Mouse (Mus musculus) retina, postnatal 7 days (tissue): Measurements from ENCODE around the gene Cks2.
"Not testable (repeated sequence)": the region's sequence is repeated elsewhere in the genome, so short reads cannot be mapped to it uniquely, and the experiment has no call there.

Experiments used
- DNase-seq: peaks from one replicate; pipeline ENCODE4 v3.0.0-alpha.2; 2012; ENCODE audit warnings: low read depth, low spot score

The Cks2 gene

GRCm38 (mm10) chr13:51644829-51645789 lies at the start of gene Cks2:
TSS of gene Cks2 (plus strand) at chr13:51645232.
- DNase-seq, result peak; percentile 96

GRCm38 (mm10) chr13:51595404-51595803 lies 49.6 kb upstream of the Cks2 start:
- no peak for DNase-seq

GRCm38 (mm10) chr13:51598063-51598462 lies 47.0 kb upstream of the Cks2 start:
- DNase-seq, result no peak

- DNase-seq, result no peak
Observed at GRCm38 (mm10) chr13:51600169-51600568, 44.9 kb upstream of the Cks2 start.

- no peak for DNase-seq
Observed at GRCm38 (mm10) chr13:51602764-51603163, 42.3 kb upstream of the Cks2 start.

- no peak for DNase-seq
Observed at GRCm38 (mm10) chr13:51603221-51603893, 41.7 kb upstream of the Cks2 start.

- no peak for DNase-seq
Observed at GRCm38 (mm10) chr13:51603894-51604244, 41.2 kb upstream of the Cks2 start.

- DNase-seq, result no peak
Observed at GRCm38 (mm10) chr13:51609231-51609630, 35.8 kb upstream of the Cks2 start.

GRCm38 (mm10) chr13:51611060-51611459 lies 34.0 kb upstream of the Cks2 start:
- DNase-seq, result no peak

GRCm38 (mm10) chr13:51611500-51611899 lies 33.5 kb upstream of the Cks2 start:
- DNase-seq, result no peak

- DNase-seq, result no peak
Observed at GRCm38 (mm10) chr13:51615815-51616214, 29.2 kb upstream of the Cks2 start.

- no peak for DNase-seq
Observed at GRCm38 (mm10) chr13:51616417-51617044, 28.5 kb upstream of the Cks2 start.

- no peak for DNase-seq
Observed at GRCm38 (mm10) chr13:51617306-51617705, 27.7 kb upstream of the Cks2 start.

- DNase-seq, result peak; percentile 38
Observed at GRCm38 (mm10) chr13:51617861-51618260, 27.2 kb upstream of the Cks2 start.

GRCm38 (mm10) chr13:51618602-51619001 lies 26.4 kb upstream of the Cks2 start:
- DNase-seq, result no peak

GRCm38 (mm10) chr13:51622626-51623025 lies 22.4 kb upstream of the Cks2 start:
- DNase-seq, result no peak

GRCm38 (mm10) chr13:51623678-51624077 lies 21.4 kb upstream of the Cks2 start:
- DNase-seq, result no peak

- DNase-seq, result no peak
Observed at GRCm38 (mm10) chr13:51628273-51628848, 16.7 kb upstream of the Cks2 start.

GRCm38 (mm10) chr13:51631354-51631992 lies 13.6 kb upstream of the Cks2 start:
- no peak for DNase-seq

GRCm38 (mm10) chr13:51632560-51633218 lies 12.3 kb upstream of the Cks2 start:
- no peak for DNase-seq

GRCm38 (mm10) chr13:51635384-51635783 lies 9.6 kb upstream of the Cks2 start:
- DNase-seq, result not testable (repeated sequence)
